9 mouse cellular contexts compared by ENCODE assay signal in the genomic region with DNA sequence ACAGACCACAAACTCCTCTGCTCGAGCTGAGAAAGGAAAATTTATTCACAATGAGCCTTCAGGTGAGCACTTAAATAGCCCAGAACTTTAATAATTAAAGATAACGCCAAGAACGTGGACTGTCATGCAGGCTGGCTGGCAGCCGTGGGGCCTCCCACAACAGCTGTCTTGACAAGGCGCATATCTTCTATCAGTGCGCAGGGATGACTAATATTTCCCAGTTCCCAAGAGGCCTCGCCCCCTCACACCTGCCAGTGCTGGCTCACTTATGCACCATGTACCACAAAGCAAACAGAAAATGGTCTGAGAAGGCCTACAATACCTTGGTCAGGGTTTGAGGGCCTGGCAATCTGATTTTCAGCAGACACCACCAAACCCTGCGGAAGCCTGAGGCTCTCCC. TPM values are rescaled to one million over a fixed set of nuclear protein-coding genes. Genes with fewer than 3 reads are reported as not detected.
DNase-seq lines count a peak whose midpoint lies in the region.
"Had no signal": no experiment of that assay in that cellular context is flagged by ENCODE, and none has a peak within 500 bp of the region (broad histone marks: within the 10 kb centered on the region; RNA-seq: fewer than 3 reads in every experiment).

No protein-coding gene starts in this region.

- peak; percentile 64 for DNase-seq in layer of hippocampus, adult 11-12 months (ENCODE audit: low spot score)
- DNase-seq in layer of hippocampus, postnatal 10 days (ENCODE audit: low spot score in 2 of 2), result no peak
- peak; percentile 24 for DNase-seq in urinary bladder, postnatal 25 days (ENCODE audit: low spot score)
- no peak for DNase-seq in urinary bladder, postnatal 10 days (ENCODE audit: low spot score)
- DNase-seq in heart, postnatal 4 days, result peak; percentile 65
- DNase-seq in cerebellum, postnatal 10 days, result no peak
- DNase-seq in spleen, postnatal 14 days (ENCODE audit: low spot score in 2 of 2), result no peak
- DNase-seq in kidney, postnatal 14 days, result no peak
- DNase-seq: kidney, postnatal 25 days had no signal

RNA-seq across cellular contexts. Expression of a gene that starts 14.4 kb away (rescaled TPM):
- 100 to 1,000 TPM; 147 to 148 TPM for total RNA-seq in layer of hippocampus, postnatal 10 days (2021)
- total RNA-seq in heart, postnatal 4 days (2021), result 100 to 1,000 TPM; 234 to 256 TPM

Comparison
In these comparisons a context has a peak if more than half of its experiments do, and no peak if none do; other contexts are left out.
1. DNase-seq: peak in layer of hippocampus, adult 11-12 months (single experiment), urinary bladder, postnatal 25 days (single experiment) and heart, postnatal 4 days (single experiment); none in layer of hippocampus, postnatal 10 days (0 of 2), urinary bladder, postnatal 10 days (single experiment), cerebellum, postnatal 10 days (0 of 2), spleen, postnatal 14 days (0 of 2) and kidney, postnatal 14 days (single experiment).